Mouse (Mus musculus): ENCODE data around the gene Bach1. TPM values are rescaled to one million over a fixed set of nuclear protein-coding genes. Genes with fewer than 3 reads are reported as not detected.

Bach1 gene
- polyA plus RNA-seq, 1 experiment from 2014 or later: 17.4 TPM

GRCm38 (mm10) chr16:87661636-87662035 is 37.1 kb upstream of the Bach1 start:
- Histone ChIP-seq H3K4me2 (ENCODE audit: low read length) (no peak overlapping the region), H3K4me1 (ENCODE audit: control insufficient read depth, insufficient read depth, low read depth, low read length) (no peaks in the 10 kb centered on the region), H3K36me3 (ENCODE audit: control insufficient read depth, insufficient read depth, low read length) (no peaks in the 10 kb centered on the region), H3K27ac (ENCODE audit: low read depth, low read length) (no peak overlapping the region), H3K27me3 (replicated peaks; ENCODE audit: control insufficient read depth, insufficient read depth, low read length) (no peaks in the 10 kb centered on the region), H3K4me3 (ENCODE audit: low read length) (no peak overlapping the region), H3K9ac (ENCODE audit: low read depth, low read length) (no peak overlapping the region), H3K9me3 (ENCODE audit: control insufficient read depth, low read length) (no peaks in the 10 kb centered on the region)
- no peak for ATAC-seq
- 86% methylated on average over 8 of the region's 8 CpGs for WGBS

DNA sequence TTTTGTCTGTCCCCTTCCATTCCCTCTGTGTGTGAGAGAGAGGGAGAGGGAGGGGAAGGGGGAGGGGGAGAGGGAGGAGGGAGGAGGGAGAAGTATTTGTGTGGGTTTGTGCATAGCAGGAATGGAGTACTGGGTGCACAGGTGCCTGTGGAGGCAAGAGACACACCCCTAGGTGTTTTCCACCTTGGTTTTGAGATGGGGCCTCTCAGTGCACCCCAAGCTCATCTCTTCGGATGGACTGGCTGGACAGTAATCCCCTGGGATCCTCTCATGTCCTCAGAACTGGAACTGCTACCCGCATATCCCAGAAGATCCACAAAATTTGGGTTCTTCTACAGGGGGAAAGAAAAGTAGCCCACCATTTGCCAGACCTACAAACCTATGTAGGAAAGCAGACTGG is 36.2 kb upstream of the Bach1 start:
- no peaks in the 10 kb centered on the region for H3K9me3 ChIP-seq (ENCODE audit: control insufficient read depth, low read length)
- ATAC-seq: no peak
- no peaks in the 10 kb centered on the region for H3K4me1 ChIP-seq (ENCODE audit: control insufficient read depth, insufficient read depth, low read depth, low read length)
- WGBS: 92% methylated on average over 2 of the region's 2 CpGs
- no peaks in the 10 kb centered on the region for H3K27me3 ChIP-seq (replicated peaks; ENCODE audit: control insufficient read depth, insufficient read depth, low read length)
- H3K9ac ChIP-seq (ENCODE audit: low read depth, low read length): no peak overlapping the region
- H3K4me2 ChIP-seq (ENCODE audit: low read length): no peak overlapping the region
- no peak overlapping the region for H3K4me3 ChIP-seq (ENCODE audit: low read length)
- no peak overlapping the region for H3K27ac ChIP-seq (ENCODE audit: low read depth, low read length)
- H3K36me3 ChIP-seq (ENCODE audit: control insufficient read depth, insufficient read depth, low read length): no peaks in the 10 kb centered on the region

DNA sequence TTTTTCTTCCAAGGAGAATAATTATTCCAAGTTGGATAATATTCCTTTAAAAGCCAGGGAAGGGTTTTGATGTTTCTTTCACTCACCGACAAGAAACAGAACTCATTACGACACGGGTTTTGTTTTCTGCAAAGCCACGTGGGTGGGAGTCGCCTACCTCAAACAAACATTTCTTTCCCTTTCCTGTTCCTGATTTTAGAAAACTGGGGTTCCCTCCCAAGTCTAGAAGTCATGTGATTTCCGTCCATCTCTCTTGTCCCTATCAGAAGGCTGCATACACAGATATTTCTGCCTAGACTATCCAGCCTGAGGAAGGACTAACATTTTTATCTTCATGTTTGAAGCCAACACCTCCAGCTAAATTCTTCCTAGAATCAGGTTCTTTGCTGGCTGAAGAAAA is 34.9 kb upstream of the Bach1 start:
- ATAC-seq: no peak
- H3K9me3 ChIP-seq (ENCODE audit: control insufficient read depth, low read length): no peaks in the 10 kb centered on the region
- WGBS: 82% methylated on average over 6 of the region's 6 CpGs
- no peaks in the 10 kb centered on the region for H3K4me1 ChIP-seq (ENCODE audit: control insufficient read depth, insufficient read depth, low read depth, low read length)
- H3K4me2 ChIP-seq (ENCODE audit: low read length): no peak overlapping the region
- H3K36me3 ChIP-seq (ENCODE audit: control insufficient read depth, insufficient read depth, low read length): no peaks in the 10 kb centered on the region
- H3K4me3 ChIP-seq (ENCODE audit: low read length): no peak overlapping the region
- no peak overlapping the region for H3K9ac ChIP-seq (ENCODE audit: low read depth, low read length)
- no peaks in the 10 kb centered on the region for H3K27me3 ChIP-seq (replicated peaks; ENCODE audit: control insufficient read depth, insufficient read depth, low read length)
- no peak overlapping the region for H3K27ac ChIP-seq (ENCODE audit: low read depth, low read length)

DNA sequence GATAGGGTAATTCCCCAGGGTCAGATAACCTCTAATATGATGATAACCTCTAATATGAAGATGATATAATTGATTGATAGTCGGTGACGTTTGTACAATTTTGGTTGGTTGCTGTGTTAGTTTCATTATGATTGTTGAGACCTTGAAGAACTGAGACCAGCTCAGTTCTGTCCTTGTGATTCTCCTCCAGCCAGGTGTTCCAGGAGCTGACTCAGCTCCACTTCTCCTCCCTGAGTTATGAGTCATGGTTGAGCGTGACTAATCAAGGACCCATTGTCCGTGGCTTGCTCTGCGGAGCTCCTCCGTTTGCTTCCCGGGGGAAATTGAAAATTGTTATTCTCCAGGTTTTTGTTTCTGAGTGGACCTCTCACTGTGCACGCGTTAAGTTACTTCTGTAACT is 33.5 kb upstream of the Bach1 start:
- Histone ChIP-seq H3K36me3 (ENCODE audit: control insufficient read depth, insufficient read depth, low read length) (no peaks in the 10 kb centered on the region), H3K27me3 (replicated peaks; ENCODE audit: control insufficient read depth, insufficient read depth, low read length) (no peaks in the 10 kb centered on the region), H3K9ac (ENCODE audit: low read depth, low read length) (no peak overlapping the region), H3K4me3 (ENCODE audit: low read length) (no peak overlapping the region), H3K4me2 (ENCODE audit: low read length) (no peak overlapping the region), H3K27ac (ENCODE audit: low read depth, low read length) (no peak overlapping the region), H3K9me3 (ENCODE audit: control insufficient read depth, low read length) (no peaks in the 10 kb centered on the region), H3K4me1 (ENCODE audit: control insufficient read depth, insufficient read depth, low read depth, low read length) (no peaks in the 10 kb centered on the region)
- no peak for ATAC-seq
- 43% methylated on average over 9 of the region's 9 CpGs for WGBS

GRCm38 (mm10) chr16:87665752-87666619 is 32.8 kb upstream of the Bach1 start:
- H3K36me3 ChIP-seq (ENCODE audit: control insufficient read depth, insufficient read depth, low read length): no peaks in the 10 kb centered on the region
- no peaks in the 10 kb centered on the region for H3K4me1 ChIP-seq (ENCODE audit: control insufficient read depth, insufficient read depth, low read depth, low read length)
- H3K4me3 ChIP-seq (ENCODE audit: low read length): no peak overlapping the region
- no peak overlapping the region for H3K4me2 ChIP-seq (ENCODE audit: low read length)
- 84% methylated on average over 19 of the region's 19 CpGs for WGBS
- H3K9me3 ChIP-seq (ENCODE audit: control insufficient read depth, low read length): no peaks in the 10 kb centered on the region
- H3K9ac ChIP-seq (ENCODE audit: low read depth, low read length): no peak overlapping the region
- no peak overlapping the region for H3K27ac ChIP-seq (ENCODE audit: low read depth, low read length)
- no peak for ATAC-seq
- H3K27me3 ChIP-seq (replicated peaks; ENCODE audit: control insufficient read depth, insufficient read depth, low read length): no peaks in the 10 kb centered on the region

DNA sequence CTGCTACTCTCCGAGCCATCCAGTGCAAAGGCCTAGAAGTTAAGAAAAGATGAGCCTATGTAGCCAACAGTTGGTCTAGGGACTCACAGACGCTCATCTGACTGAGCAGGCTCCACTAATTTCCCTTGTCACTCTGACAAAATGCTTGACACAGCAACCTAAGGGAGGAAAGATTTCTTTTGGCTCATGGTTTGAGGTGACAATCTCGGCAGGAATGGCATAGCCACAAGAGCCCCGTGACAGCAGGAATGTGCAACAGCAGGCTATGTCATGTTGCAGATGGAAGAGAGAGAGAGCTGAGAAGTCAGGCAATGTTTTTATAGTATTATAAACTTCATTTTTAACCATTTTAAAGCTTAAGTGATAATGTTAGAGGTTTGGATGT is 32.1 kb upstream of the Bach1 start:
- Histone ChIP-seq H3K36me3 (ENCODE audit: control insufficient read depth, insufficient read depth, low read length) (no peaks in the 10 kb centered on the region), H3K4me1 (ENCODE audit: control insufficient read depth, insufficient read depth, low read depth, low read length) (no peaks in the 10 kb centered on the region), H3K27ac (ENCODE audit: low read depth, low read length) (no peak overlapping the region), H3K4me2 (ENCODE audit: low read length) (no peak overlapping the region), H3K27me3 (replicated peaks; ENCODE audit: control insufficient read depth, insufficient read depth, low read length) (no peaks in the 10 kb centered on the region), H3K9me3 (ENCODE audit: control insufficient read depth, low read length) (no peaks in the 10 kb centered on the region), H3K4me3 (ENCODE audit: low read length) (no peak overlapping the region), H3K9ac (ENCODE audit: low read depth, low read length) (no peak overlapping the region)
- ATAC-seq: no peak
- 90% methylated on average over 4 of the region's 4 CpGs for WGBS

DNA sequence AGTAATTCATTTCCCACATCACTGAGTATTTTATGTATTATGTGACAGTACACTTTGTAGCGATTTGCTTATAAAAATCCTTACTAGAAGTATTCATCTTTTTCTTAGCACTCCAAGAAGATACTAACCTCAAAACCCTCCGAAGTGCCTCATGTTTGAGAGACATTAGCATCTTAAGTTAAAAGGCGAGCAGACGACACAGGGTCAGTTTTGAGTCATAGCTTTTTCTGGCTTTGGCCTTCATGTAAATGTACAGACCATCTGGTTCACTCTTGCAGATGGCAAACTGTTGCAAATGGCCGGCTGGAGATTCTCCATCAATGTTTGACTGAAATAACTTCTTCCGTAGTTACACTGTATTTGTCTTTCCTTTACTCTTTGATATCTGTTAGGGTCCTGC is 30.7 kb upstream of the Bach1 start:
- Histone ChIP-seq H3K9me3 (ENCODE audit: control insufficient read depth, low read length) (no peaks in the 10 kb centered on the region), H3K36me3 (ENCODE audit: control insufficient read depth, insufficient read depth, low read length) (no peaks in the 10 kb centered on the region), H3K27me3 (replicated peaks; ENCODE audit: control insufficient read depth, insufficient read depth, low read length) (no peaks in the 10 kb centered on the region), H3K4me3 (ENCODE audit: low read length) (no peak overlapping the region), H3K27ac (ENCODE audit: low read depth, low read length) (no peak overlapping the region), H3K4me2 (ENCODE audit: low read length) (no peak overlapping the region), H3K4me1 (ENCODE audit: control insufficient read depth, insufficient read depth, low read depth, low read length) (no peaks in the 10 kb centered on the region), H3K9ac (ENCODE audit: low read depth, low read length) (no peak overlapping the region)
- WGBS: 94% methylated on average over 6 of the region's 6 CpGs
- ATAC-seq: no peak

GRCm38 (mm10) chr16:87670091-87670820 is 28.5 kb upstream of the Bach1 start:
- Histone ChIP-seq H3K9ac (ENCODE audit: low read depth, low read length) (no peak overlapping the region), H3K4me2 (ENCODE audit: low read length) (no peak overlapping the region), H3K36me3 (ENCODE audit: control insufficient read depth, insufficient read depth, low read length) (no peaks in the 10 kb centered on the region), H3K4me1 (ENCODE audit: control insufficient read depth, insufficient read depth, low read depth, low read length) (no peaks in the 10 kb centered on the region), H3K27me3 (replicated peaks; ENCODE audit: control insufficient read depth, insufficient read depth, low read length) (no peaks in the 10 kb centered on the region), H3K27ac (ENCODE audit: low read depth, low read length) (no peak overlapping the region), H3K9me3 (ENCODE audit: control insufficient read depth, low read length) (0 out of 2 replicates have a peak, but pooled peaks cover 3% of the 10 kb centered on the region), H3K4me3 (ENCODE audit: low read length) (no peak overlapping the region)
- 70% methylated on average over 8 of the region's 8 CpGs for WGBS
- ATAC-seq: peak; percentile 56; the same call in 1 of the 2 replicates

DNA sequence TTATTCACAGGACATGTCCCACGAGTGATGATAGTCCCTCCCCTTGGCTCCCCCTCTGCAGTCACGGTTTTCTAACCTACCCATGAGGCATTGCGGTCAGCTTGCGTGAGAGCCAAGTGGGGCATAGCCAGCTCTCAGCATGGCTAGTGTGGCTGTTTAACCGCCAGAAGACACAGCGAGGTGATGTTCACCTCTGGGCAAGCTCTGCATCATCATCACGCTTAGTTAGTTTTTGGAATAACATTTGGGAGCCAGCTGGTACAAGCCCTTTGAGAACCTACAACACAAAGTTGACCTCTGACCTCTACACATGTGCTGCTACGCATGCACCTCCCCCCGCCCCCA is 28.0 kb upstream of the Bach1 start:
- Histone ChIP-seq H3K4me1 (ENCODE audit: control insufficient read depth, insufficient read depth, low read depth, low read length) (no peaks in the 10 kb centered on the region), H3K9me3 (ENCODE audit: control insufficient read depth, low read length) (0 out of 2 replicates have a peak, but pooled peaks cover 3% of the 10 kb centered on the region), H3K4me2 (ENCODE audit: low read length) (no peak overlapping the region), H3K27ac (ENCODE audit: low read depth, low read length) (no peak overlapping the region), H3K27me3 (replicated peaks; ENCODE audit: control insufficient read depth, insufficient read depth, low read length) (no peaks in the 10 kb centered on the region), H3K9ac (ENCODE audit: low read depth, low read length) (no peak overlapping the region), H3K36me3 (ENCODE audit: control insufficient read depth, insufficient read depth, low read length) (no peaks in the 10 kb centered on the region), H3K4me3 (ENCODE audit: low read length) (no peak overlapping the region)
- ATAC-seq: peak; percentile 50
- 80% methylated on average over 9 of the region's 9 CpGs for WGBS

All from hindbrain, embryonic 16.5 days (tissue).